Mouse (Mus musculus) ES-E14 (cell line): ENCODE data around the gene St3gal2.

Experiments
- CHD2 ChIP-seq: IDR thresholded peaks from 2 replicates; pipeline ENCODE4 v1.6.1; 2014; ENCODE audit warnings: mild to moderate bottlenecking, low read depth, low read length, inconsistent platforms
- HCFC1 ChIP-seq: IDR thresholded peaks from 2 replicates; pipeline ENCODE4 v1.6.1; 2012; ENCODE audit warnings: low read length, inconsistent platforms, borderline replicate concordance; ENCODE audit not compliant: insufficient read depth
- MAFK ChIP-seq: IDR thresholded peaks from 2 replicates; pipeline ENCODE4 v1.6.1; 2014; ENCODE audit warnings: mild to moderate bottlenecking, low read depth, low read length, inconsistent platforms; ENCODE audit not compliant: insufficient read depth

- TF ChIP-seq HCFC1 = no peak
- no peak for TF ChIP-seq MAFK
- TF ChIP-seq CHD2 = no peak
These were observed 26.0 kb downstream of the St3gal2 start for GRCm38 (mm10) chr8:110945716-110946115.
